Mouse (Mus musculus) right cerebral cortex, postnatal 10 days (tissue): ENCODE measurements at regions not wholly inside any gene's neighbourhood (a gene's known extent, or its start where the extent isn't known, plus 50 kb on each side); places are given as distances from the start of the nearest gene placed in this dataset.

Experiments
- DNase-seq, 2 experiments: peaks; one replicate each; pipeline ENCODE4 v3.0.0; 2021; ENCODE audit warnings: low spot score in 2 of 2

- no peak for DNase-seq
Observed at GRCm38 (mm10) chr19:14191820-14192219, 278.5 kb downstream of the Olfr1505 start.

GRCm38 (mm10) chr19:14197864-14198263, 284.5 kb downstream of the Olfr1505 start:
- no peak for DNase-seq

GRCm38 (mm10) chr19:14220507-14220909, 307.2 kb downstream of the Olfr1505 start:
- no peak for DNase-seq

- DNase-seq = peak; percentile 58 to 72
Observed at GRCm38 (mm10) chr19:14225061-14225696, 311.8 kb downstream of the Olfr1505 start.

- no peak for DNase-seq
Observed at GRCm38 (mm10) chr19:14225787-14226186, 312.5 kb downstream of the Olfr1505 start.

- DNase-seq = no peak
Observed at GRCm38 (mm10) chr19:14226521-14226920, 313.2 kb downstream of the Olfr1505 start.

GRCm38 (mm10) chr19:14243565-14243964, 330.2 kb downstream of the Olfr1505 start:
- DNase-seq = no peak

GRCm38 (mm10) chr19:14246973-14247614, 333.8 kb downstream of the Olfr1505 start:
- peak in 1 of 2 experiments; percentile 47 for DNase-seq

- peak in 1 of 2 experiments; percentile 39 for DNase-seq
Observed at GRCm38 (mm10) chr19:14247979-14248378, 334.6 kb downstream of the Olfr1505 start.

GRCm38 (mm10) chr19:14258621-14259051, 339.2 kb downstream of the Tle4 start:
- DNase-seq = no peak

GRCm38 (mm10) chr19:14259223-14259622, 338.6 kb downstream of the Tle4 start:
- no peak for DNase-seq

GRCm38 (mm10) chr19:14289331-14289737, 308.5 kb downstream of the Tle4 start:
- DNase-seq = peak in 1 of 2 experiments; percentile 25

- DNase-seq = peak; percentile 29 to 33
Observed at GRCm38 (mm10) chr19:14290911-14291310, 306.9 kb downstream of the Tle4 start.

GRCm38 (mm10) chr19:14293172-14293571, 304.7 kb downstream of the Tle4 start:
- DNase-seq = no peak

GRCm38 (mm10) chr19:14301176-14301943, 296.5 kb downstream of the Tle4 start:
- DNase-seq = no peak

GRCm38 (mm10) chr19:14314301-14314700, 283.6 kb downstream of the Tle4 start:
- no peak for DNase-seq

GRCm38 (mm10) chr19:14319677-14320191, 278.1 kb downstream of the Tle4 start:
- no peak for DNase-seq

- no peak for DNase-seq
Observed at GRCm38 (mm10) chr19:14325353-14326052, 272.3 kb downstream of the Tle4 start.

GRCm38 (mm10) chr19:14333041-14334012, 264.5 kb downstream of the Tle4 start:
- DNase-seq = no peak

GRCm38 (mm10) chr19:14337025-14337424, 260.8 kb downstream of the Tle4 start:
- DNase-seq = no peak

GRCm38 (mm10) chr19:14340759-14341158, 257.1 kb downstream of the Tle4 start:
- DNase-seq = no peak
